Mouse (Mus musculus): ENCODE measurements around the gene Depdc7.

DNA sequence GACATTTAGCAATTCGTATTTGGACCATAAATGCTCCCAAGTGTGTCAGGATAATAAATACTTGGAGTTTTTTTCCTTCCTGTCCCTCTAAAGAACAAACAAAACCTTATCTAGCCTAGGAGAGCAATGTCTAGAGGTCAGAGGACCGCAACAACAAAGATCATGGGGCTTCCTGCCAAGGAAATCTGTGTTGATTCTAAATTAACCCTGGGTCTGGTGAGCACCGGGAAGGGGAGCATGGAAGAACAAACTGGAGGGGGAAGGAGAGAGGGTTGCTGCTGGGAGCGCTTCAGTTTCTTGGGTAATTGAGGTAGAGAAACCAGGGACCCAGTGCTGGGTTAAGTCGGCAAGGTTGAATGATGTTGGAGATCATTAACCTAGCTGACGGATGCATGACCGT is 482 bp upstream of the Depdc7 start:
- TF ChIP-seq CTCF (IDR thresholded peaks at IDR 0.05; ENCODE audit: control insufficient read depth, insufficient read depth, low read length) = no peak
- no peak for TF ChIP-seq POLR2A (IDR thresholded peaks at IDR 0.05; ENCODE audit: borderline replicate concordance, control insufficient read depth, low read depth, low read length)
